Mouse (Mus musculus) left cerebral cortex, adult 8-10 months (tissue): ENCODE measurements around the gene 4931406C07Rik. TPM values are rescaled to one million over a fixed set of nuclear protein-coding genes. Genes with fewer than 3 reads are reported as not detected.

ENCODE experiments used
- DNase-seq, 2 experiments: peaks; one replicate each; pipeline ENCODE4 v3.0.0; 2022; ENCODE audit warnings: low spot score in 2 of 2
- microRNA-seq, 2 experiments: library from miRNA; unstranded; fragments of <30 nt; microRNA quantifications; one replicate each; pipeline ENCODE4 v1.2.0; 2022
- total RNA-seq, 4 experiments: library from RNA; stranded (reverse); gene quantifications; 2 replicates each; pipeline ENCODE4 v1.2.4; 2022

4931406C07Rik gene
- total RNA-seq, 4 experiments from 2014 or later: 20.0 to 22.6 (median 21.8) TPM

DNA sequence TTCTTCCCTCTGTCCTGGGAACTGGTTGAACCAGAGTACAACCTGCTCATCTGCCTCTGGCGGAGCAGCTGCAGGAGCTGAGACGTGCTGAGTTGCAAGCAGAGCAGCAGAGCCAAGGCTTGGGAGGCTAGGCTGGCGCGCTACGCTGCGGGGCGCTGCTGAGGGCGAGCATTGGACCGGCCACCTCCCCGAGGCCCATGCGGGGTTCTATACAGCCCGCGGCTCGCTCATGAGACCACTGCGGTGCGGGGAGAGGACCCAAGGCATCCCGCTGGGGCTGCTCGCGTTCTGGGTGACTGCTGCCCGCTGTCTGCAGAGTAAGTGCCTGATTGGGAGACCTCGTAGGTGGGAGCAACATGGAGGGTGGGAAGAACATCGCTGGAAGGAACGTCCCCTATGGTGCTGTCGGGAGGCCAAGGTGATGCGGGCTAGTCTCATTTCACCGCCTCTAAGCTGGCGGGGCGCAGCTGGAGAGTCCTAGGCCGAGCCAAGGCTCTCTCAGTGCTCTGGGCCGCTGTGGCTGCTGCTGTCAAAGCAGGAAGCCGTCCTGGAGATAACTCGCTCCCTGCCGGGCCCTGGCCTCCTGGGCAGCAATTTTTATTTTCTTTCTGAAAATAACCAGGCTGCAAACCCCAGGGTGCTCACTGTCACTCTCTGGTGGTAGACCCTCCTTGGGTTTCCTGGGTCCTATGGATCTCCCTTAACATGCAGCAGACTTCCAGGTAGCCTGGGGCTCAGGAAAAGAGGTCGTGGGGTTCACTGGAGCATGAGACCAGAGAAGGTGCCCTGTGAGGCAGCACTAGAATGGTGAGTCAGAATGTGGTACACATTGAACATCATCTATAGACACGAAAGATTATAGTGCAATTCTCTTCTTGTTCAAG, 67.0 kb downstream of the 4931406C07Rik start, which contains the start of gene Vstm5:
Gene Vstm5 (plus strand): TSS at position 4 of the 884 bp plus-strand sequence.
- peak; percentile 22 to 36 for DNase-seq

DNA sequence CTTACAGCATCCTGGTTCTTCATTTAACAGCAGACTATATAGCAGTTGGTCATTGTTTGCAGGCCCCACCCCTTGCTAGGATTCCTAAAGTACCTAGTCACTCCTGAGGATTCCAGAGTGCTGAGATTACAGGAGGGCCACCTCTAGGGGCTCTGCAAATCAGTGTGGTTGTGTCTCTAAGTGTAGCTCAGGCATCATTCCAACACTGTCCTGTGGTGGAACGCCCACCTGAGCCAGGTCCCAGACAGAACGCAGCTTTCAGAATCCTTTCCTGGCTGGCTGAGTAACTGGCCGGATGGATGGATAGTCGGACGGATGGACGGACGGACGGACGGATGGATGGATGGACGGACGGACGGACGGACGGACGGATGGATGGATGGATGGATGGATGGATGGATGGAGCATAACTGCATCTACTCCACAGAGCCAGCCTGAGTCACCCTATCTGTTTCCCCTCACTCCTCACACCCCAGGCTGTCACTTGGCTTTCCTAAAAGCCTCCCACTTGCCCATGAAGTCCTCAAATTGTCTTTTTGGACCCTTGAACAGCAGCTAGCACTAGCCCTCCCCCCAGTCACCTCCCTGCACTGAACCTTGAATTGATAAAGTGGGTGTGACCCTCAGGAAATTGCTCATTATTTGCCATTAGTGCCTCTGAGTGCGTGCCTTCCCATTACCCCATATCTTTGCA, 67.8 kb downstream of the 4931406C07Rik start:
- DNase-seq: no peak

DNA sequence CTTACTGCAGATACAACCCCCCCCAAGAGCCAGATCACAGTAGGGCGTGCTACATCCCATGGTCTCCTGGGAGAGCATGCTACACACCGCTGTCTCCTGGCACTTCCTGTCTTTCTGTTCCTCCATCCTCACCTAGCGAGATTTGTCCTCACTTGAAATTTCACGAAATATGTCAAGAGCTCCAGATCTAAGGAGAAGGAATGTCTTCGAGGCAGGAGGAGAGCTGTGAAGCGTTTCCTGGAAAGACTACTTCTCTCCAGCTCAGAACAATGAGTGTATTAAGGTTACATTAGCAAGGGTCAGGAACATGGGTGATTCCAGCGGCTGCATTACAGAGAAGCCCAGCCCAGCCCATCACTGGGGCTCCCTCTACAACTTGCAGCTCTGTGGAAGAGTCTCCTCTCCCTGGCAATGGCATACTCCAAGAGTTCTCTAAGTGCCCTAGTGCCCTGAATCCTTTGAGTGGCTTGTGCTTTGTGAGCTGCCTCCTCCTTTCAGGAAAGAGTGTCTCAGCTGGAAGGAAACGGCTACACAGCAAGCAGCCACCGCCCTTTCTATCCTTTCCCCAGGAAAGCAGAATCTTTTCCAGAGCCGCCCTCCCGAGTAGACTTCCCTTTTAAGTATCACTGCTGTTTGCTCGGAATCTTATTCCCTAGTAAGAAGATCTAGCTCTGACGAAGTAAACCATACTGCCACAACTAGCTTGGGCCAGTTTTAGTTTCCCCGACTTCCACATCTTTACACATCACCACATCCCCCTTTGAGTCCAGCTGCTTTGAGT, 68.5 kb downstream of the 4931406C07Rik start:
- DNase-seq: no peak

DNA sequence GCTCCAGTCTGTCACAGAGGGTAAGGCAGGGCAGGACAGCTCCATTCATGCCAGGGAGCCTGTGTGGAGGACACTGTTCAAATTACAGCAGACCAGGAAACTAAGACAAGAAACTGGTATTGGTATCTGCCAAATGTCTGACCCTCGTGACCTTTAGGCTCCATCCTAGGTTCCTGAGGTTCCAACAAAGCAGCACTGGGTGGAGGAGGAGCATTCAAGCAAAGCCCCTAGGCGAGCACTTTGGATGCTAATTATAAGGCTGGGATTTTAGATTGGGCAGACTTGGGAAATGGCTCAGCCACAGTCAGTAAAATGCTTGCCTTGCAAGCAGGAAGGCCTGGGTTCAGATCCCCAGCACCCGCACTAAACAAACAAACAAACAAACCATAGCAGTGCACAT, 70.3 kb downstream of the 4931406C07Rik start:
- DNase-seq: no peak

DNA sequence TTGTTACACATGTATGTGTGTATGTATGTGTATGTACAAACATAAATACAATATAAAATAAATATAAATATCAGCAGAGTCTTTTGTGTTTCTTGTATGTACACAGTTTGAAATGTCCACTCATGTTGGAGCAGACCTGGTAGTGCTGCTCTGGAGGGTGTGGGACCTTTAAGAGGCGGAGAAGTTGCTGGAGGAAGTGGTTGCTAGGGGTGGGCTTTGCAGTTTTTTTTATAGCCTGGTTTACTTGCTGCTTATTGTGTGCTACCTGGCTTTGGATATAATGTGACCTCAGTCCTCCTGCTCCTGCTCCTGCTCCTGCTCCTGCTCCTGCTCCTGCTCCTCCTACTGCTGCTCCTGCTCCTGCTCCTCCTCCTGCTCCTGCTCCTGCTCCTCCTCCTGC, 72.6 kb downstream of the 4931406C07Rik start:
- no peak for DNase-seq

Small RNA genes lying within 50 kb of the gene (microRNA-seq; reads per million reads assigned to microRNA genes)
- gene Gm49349: 0 reads per million in 2 experiments
- gene mmu-mir-7650: 0 reads per million in 2 experiments

Other genes with a start within 250 kb of the 4931406C07Rik start
- not detected for gene Hephl1, start 194.3 kb downstream of the 4931406C07Rik start, total RNA-seq
- 10 to 100 TPM; 10.1 to 11.4 (median 10.5) TPM for gene Vstm5, start 67.4 kb downstream of the 4931406C07Rik start, total RNA-seq
- gene Med17, start 26.5 kb downstream of the 4931406C07Rik start, total RNA-seq: 10 to 100 TPM; 34.6 to 43.3 (median 39.4) TPM
- 10 to 100 TPM; 26.4 to 37.9 (median 30.5) TPM for gene Taf1d, start 234 bp downstream of the 4931406C07Rik start, total RNA-seq
- 10 to 100 TPM; 24.2 to 28.0 (median 26.1) TPM for gene Cep295, start 51.3 kb upstream of the 4931406C07Rik start, total RNA-seq
- 1 to 10 TPM; 3.6 to 6.2 (median 5.1) TPM for gene Smco4, start 187.0 kb upstream of the 4931406C07Rik start, total RNA-seq